Mouse (Mus musculus): ENCODE data around the gene Chst8.

The Chst8 gene

GRCm38 (mm10) chr7:34704401-34704800 lies 108.1 kb downstream of the Chst8 start:
- 73% methylated on average over 4 of the region's 4 CpGs for WGBS

GRCm38 (mm10) chr7:34703437-34703836 lies 109.1 kb downstream of the Chst8 start:
- 69% methylated on average over 4 of the region's 4 CpGs for WGBS

GRCm38 (mm10) chr7:34702718-34703351 lies 109.7 kb downstream of the Chst8 start:
- 26% methylated on average over 11 of the region's 11 CpGs for WGBS

- 47% methylated on average over 3 of the region's 3 CpGs for WGBS
Measured at GRCm38 (mm10) chr7:34699888-34700287, 112.6 kb downstream of the Chst8 start.

GRCm38 (mm10) chr7:34698221-34698620 lies 114.3 kb downstream of the Chst8 start:
- 88% methylated on average over 9 of the region's 9 CpGs for WGBS

GRCm38 (mm10) chr7:34696086-34696485 lies 116.4 kb downstream of the Chst8 start:
- WGBS: 74% methylated on average over 9 of the region's 9 CpGs

- WGBS: 77% methylated on average over 9 of the region's 9 CpGs
Measured at GRCm38 (mm10) chr7:34694898-34695297, 117.6 kb downstream of the Chst8 start.

GRCm38 (mm10) chr7:34693916-34694315 lies 118.6 kb downstream of the Chst8 start:
- WGBS: 98% methylated on average over 13 of the region's 13 CpGs

GRCm38 (mm10) chr7:34693072-34693471 lies 119.4 kb downstream of the Chst8 start:
- 83% methylated on average over 4 of the region's 4 CpGs for WGBS

GRCm38 (mm10) chr7:34690111-34690510 lies 122.4 kb downstream of the Chst8 start:
- WGBS: 83% methylated on average over 13 of the region's 13 CpGs

GRCm38 (mm10) chr7:34689028-34689427 lies 123.5 kb downstream of the Chst8 start:
- 65% methylated on average over 6 of the region's 6 CpGs for WGBS

- 61% methylated on average over 7 of the region's 7 CpGs for WGBS
Measured at GRCm38 (mm10) chr7:34685801-34686200, 126.7 kb downstream of the Chst8 start.

GRCm38 (mm10) chr7:34685176-34685575 lies 127.3 kb downstream of the Chst8 start:
- 67% methylated on average over 4 of the region's 4 CpGs for WGBS

GRCm38 (mm10) chr7:34680771-34681421 lies 131.6 kb downstream of the Chst8 start:
- 35% methylated on average over 15 of the region's 15 CpGs for WGBS

GRCm38 (mm10) chr7:34679886-34680285 lies 132.6 kb downstream of the Chst8 start:
- WGBS: 51% methylated on average over 2 of the region's 2 CpGs

- 11% methylated on average over 33 of the region's 33 CpGs for WGBS
Measured at GRCm38 (mm10) chr7:34675831-34676514, 136.5 kb downstream of the Chst8 start.

- WGBS: 29% methylated on average over 42 of the region's 42 CpGs
Measured at GRCm38 (mm10) chr7:34675120-34675790, 137.3 kb downstream of the Chst8 start.

- WGBS: 43% methylated on average over 4 of the region's 4 CpGs
Measured at GRCm38 (mm10) chr7:34672916-34673315, 139.6 kb downstream of the Chst8 start.

- under 1% methylated on average over 6 of the region's 6 CpGs for WGBS
Measured at GRCm38 (mm10) chr7:34671911-34672310, 140.6 kb downstream of the Chst8 start.

- WGBS: 85% methylated on average over 3 of the region's 3 CpGs
Measured at GRCm38 (mm10) chr7:34670778-34671177, 141.7 kb downstream of the Chst8 start.

- WGBS: 60% methylated on average over 9 of the region's 9 CpGs
Measured at GRCm38 (mm10) chr7:34669336-34669735, 143.2 kb downstream of the Chst8 start.

GRCm38 (mm10) chr7:34667874-34668273 lies 144.6 kb downstream of the Chst8 start:
- WGBS: 90% methylated on average over 16 of the region's 16 CpGs

Data from cerebral cortex, adult 2 months (tissue).